Comparison of ENCODE assay signal across 33 mouse cellular contexts in genomic region chr10:24199303-24199702, GRCm38 (mm10). TPM values are rescaled to one million over a fixed set of nuclear protein-coding genes. Genes with fewer than 3 reads are reported as not detected.
DNase-seq lines count a peak whose midpoint lies in the region; ATAC-seq and TF ChIP-seq lines count a peak whose summit lies in the region.
"Had no signal": no experiment of that assay in that cellular context is flagged by ENCODE, and none has a peak within 500 bp of the region (broad histone marks: within the 10 kb centered on the region; RNA-seq: fewer than 3 reads in every experiment).

No protein-coding gene starts in this region.

- no peaks in the 10 kb centered on the region for H3K27me3 ChIP-seq in hindbrain, embryonic 10.5 days (ENCODE audit: insufficient read depth, poor library complexity, severe bottlenecking)
- no peaks in the 10 kb centered on the region for H3K27me3 ChIP-seq in hindbrain, postnatal 0 days (ENCODE audit: insufficient read depth, low read length)
- 0 out of 2 replicates have a peak, but pooled peaks cover 7% of the 10 kb centered on the region for H3K27me3 ChIP-seq in neural tube, embryonic 12.5 days (replicated peaks)
- H3K27me3 ChIP-seq: embryonic facial prominence, embryonic 13.5 days; liver, embryonic 15.5 days; lung, embryonic 15.5 days; stomach, embryonic 15.5 days had no signal

- H3K4me2 ChIP-seq in hindbrain, postnatal 0 days (ENCODE audit: low read depth, low read length): no peak overlapping the region
- H3K4me2 ChIP-seq in neural tube, embryonic 12.5 days (replicated peaks): peak overlapping the region; percentile 34; the same call in 1 of the 2 replicates
- H3K4me2 ChIP-seq: embryonic facial prominence, embryonic 13.5 days; liver, embryonic 15.5 days; lung, embryonic 15.5 days; stomach, embryonic 15.5 days had no signal

- H3K36me3 ChIP-seq in hindbrain, embryonic 10.5 days: no peaks in the 10 kb centered on the region
- no peaks in the 10 kb centered on the region for H3K36me3 ChIP-seq in hindbrain, postnatal 0 days (ENCODE audit: insufficient read depth, low read length)
- H3K36me3 ChIP-seq in neural tube, embryonic 12.5 days: no peaks in the 10 kb centered on the region
- H3K36me3 ChIP-seq: embryonic facial prominence, embryonic 13.5 days; limb, embryonic 10.5 days; liver, embryonic 15.5 days; lung, embryonic 15.5 days; stomach, embryonic 15.5 days had no signal

- H3K4me3 ChIP-seq in hindbrain, embryonic 10.5 days: no peak overlapping the region
- no peak overlapping the region for H3K4me3 ChIP-seq in hindbrain, postnatal 0 days (ENCODE audit: low read length)
- no peak overlapping the region for H3K4me3 ChIP-seq in neural tube, embryonic 12.5 days
- H3K4me3 ChIP-seq: embryonic facial prominence, embryonic 13.5 days; erythroblast, embryonic 14.5 days; layer of hippocampus, adult 2 months; limb, embryonic 10.5 days; liver, embryonic 15.5 days; lung, embryonic 15.5 days; megakaryocyte, embryonic 14.5 days; myocyte; stomach, embryonic 15.5 days had no signal

- H3K9ac ChIP-seq in hindbrain, postnatal 0 days (replicated peaks; ENCODE audit: low read length): no peak overlapping the region
- no peak overlapping the region for H3K9ac ChIP-seq in neural tube, embryonic 12.5 days
- H3K9ac ChIP-seq: embryonic facial prominence, embryonic 13.5 days; forebrain, postnatal 0 days; liver, embryonic 15.5 days; lung, embryonic 15.5 days; stomach, embryonic 15.5 days had no signal

- peak overlapping the region; percentile 46; the same call in 1 of the 2 replicates for H3K27ac ChIP-seq in hindbrain, embryonic 10.5 days
- no peak overlapping the region for H3K27ac ChIP-seq in hindbrain, postnatal 0 days
- H3K27ac ChIP-seq in neural tube, embryonic 12.5 days: no peak overlapping the region
- H3K27ac ChIP-seq: embryonic facial prominence, embryonic 13.5 days; layer of hippocampus, adult 2 months; limb, embryonic 10.5 days; liver, embryonic 15.5 days; lung, embryonic 15.5 days; stomach, embryonic 15.5 days had no signal

- H3K9me3 ChIP-seq in hindbrain, embryonic 10.5 days: no peaks in the 10 kb centered on the region
- H3K9me3 ChIP-seq in hindbrain, postnatal 0 days (ENCODE audit: low read length): no peaks in the 10 kb centered on the region
- H3K9me3 ChIP-seq in neural tube, embryonic 12.5 days: no peaks in the 10 kb centered on the region
- H3K9me3 ChIP-seq: embryonic facial prominence, embryonic 13.5 days; limb, embryonic 10.5 days; liver, embryonic 15.5 days; lung, embryonic 15.5 days; stomach, embryonic 15.5 days had no signal

- DNase-seq in hindbrain, embryonic 10.5 days (ENCODE audit: low spot score): peak; percentile 49
- DNase-seq in hindbrain, postnatal 0 days (ENCODE audit: low spot score): no peak
- DNase-seq in embryo, embryonic 10 days (ENCODE audit: low spot score): peak; percentile 69
- peak; percentile 47 for DNase-seq in embryo, embryonic 9.5 days (ENCODE audit: extremely low spot score)
- DNase-seq in frontal cortex, postnatal 36 days (ENCODE audit: low spot score in 2 of 2): no peak
- DNase-seq: adrenal gland, adult 8-10 months; cerebellum, adult 2 months; cerebellum, postnatal 36 days; forebrain, postnatal 0 days; gastrocnemius, postnatal 36 days; kidney, adult 9 months; kidney, postnatal 25 days; liver; lung, postnatal 36 days; right cerebral cortex, adult 18-20 months; thymus, adult 18-20 months; thymus, postnatal 36 days had no signal

- ATAC-seq in hindbrain, postnatal 0 days: no peak
- ATAC-seq in neural tube, embryonic 12.5 days (ENCODE audit: low FRiP score, low read depth): peak; percentile 84
- ATAC-seq in erythroid progenitor cell, adult 5-6 weeks (replicated peaks; ENCODE audit: low FRiP score, poor library complexity, severe bottlenecking): no peak
- ATAC-seq: forebrain, postnatal 0 days; intestine, embryonic 16.5 days; midbrain, embryonic 16.5 days had no signal

- no peak for TF ChIP-seq CTCF in hindbrain, postnatal 0 days (IDR thresholded peaks at IDR 0.05; ENCODE audit: low read depth)

- H3K4me1 ChIP-seq in hindbrain, embryonic 10.5 days (replicated peaks): peaks cover 29% of the 10 kb centered on the region
- no peaks in the 10 kb centered on the region for H3K4me1 ChIP-seq in hindbrain, postnatal 0 days (ENCODE audit: insufficient read depth, low read length)
- H3K4me1 ChIP-seq in neural tube, embryonic 12.5 days: no peaks in the 10 kb centered on the region; the same call in 1 of the 2 replicates
- H3K4me1 ChIP-seq: embryonic facial prominence, embryonic 13.5 days; limb, embryonic 10.5 days; liver, embryonic 15.5 days; lung, embryonic 15.5 days; megakaryocyte, embryonic 14.5 days; stomach, embryonic 15.5 days had no signal

- 30% methylated on average over 12 of the region's 12 CpGs for WGBS in hindbrain, embryonic 10.5 days
- 24% methylated on average over 12 of the region's 12 CpGs for WGBS in hindbrain, postnatal 0 days
- WGBS in neural tube, embryonic 12.5 days: 12% methylated on average over 12 of the region's 12 CpGs

RNA-seq across cellular contexts. Expression of gene Moxd1, which starts 24.0 kb away (rescaled TPM):
- 22.0 and 22.4 TPM in 2 replicates for polyA plus RNA-seq in hindbrain, embryonic 10.5 days (2016; fragmentation: Nextera tagmentation; extraction: Ambion mirVana)
- total RNA-seq in hindbrain, postnatal 0 days (2014; rRNA removed): 10.6 and 14.3 TPM in 2 replicates
- 12.9 and 16.2 TPM in 2 replicates for polyA plus RNA-seq in hindbrain, postnatal 0 days (2015; fragmentation: Nextera tagmentation; extraction: Ambion mirVana)
- polyA plus RNA-seq in neural tube, embryonic 12.5 days (2016; fragmentation: Nextera tagmentation; extraction: Ambion mirVana): 32.6 and 39.2 TPM in 2 replicates
- not detected in 2 replicates for total RNA-seq in erythroid progenitor cell, adult 5-6 weeks (2015; ENCODE audit: low replicate concordance)
- total RNA-seq in erythroid progenitor cell, adult 5-6 weeks (2017; ENCODE audit: low replicate concordance): not detected in 2 replicates
- total RNA-seq: hematopoietic stem cell, adult 5-6 weeks; MEL had no signal
- polyA plus RNA-seq: C2C12; erythroblast, embryonic 14.5 days; myocyte had no signal

RNA-seq across cellular contexts. Expression of gene Stx7, which starts 50.2 kb away (rescaled TPM):
- 63.8 and 87.5 TPM in 2 replicates for polyA plus RNA-seq in hindbrain, embryonic 10.5 days (2016; fragmentation: Nextera tagmentation; extraction: Ambion mirVana)
- 109 and 111 TPM in 2 replicates for total RNA-seq in hindbrain, postnatal 0 days (2014; rRNA removed)
- polyA plus RNA-seq in hindbrain, postnatal 0 days (2015; fragmentation: Nextera tagmentation; extraction: Ambion mirVana): 289 and 299 TPM in 2 replicates
- polyA plus RNA-seq in neural tube, embryonic 12.5 days (2016; fragmentation: Nextera tagmentation; extraction: Ambion mirVana): 151 and 171 TPM in 2 replicates
- 10.8 and 21.4 TPM in 2 replicates for total RNA-seq in erythroid progenitor cell, adult 5-6 weeks (2015; ENCODE audit: low replicate concordance)
- total RNA-seq in erythroid progenitor cell, adult 5-6 weeks (2017; ENCODE audit: low replicate concordance): 30.8 and 35.2 TPM in 2 replicates

Comparison
In these comparisons a context has a peak if more than half of its experiments do, and no peak if none do; other contexts are left out.
1. DNase-seq: peak in hindbrain, embryonic 10.5 days (single experiment), embryo, embryonic 10 days (single experiment) and embryo, embryonic 9.5 days (single experiment); none in hindbrain, postnatal 0 days (single experiment) and frontal cortex, postnatal 36 days (0 of 2).